Mouse (Mus musculus) ovary, postnatal 14 days (tissue): ENCODE results near the gene Cebpz.

Source experiments
- DNase-seq: peaks from one replicate; pipeline ENCODE4 v3.0.0; 2022; ENCODE audit warnings: low spot score

The Cebpz gene

GRCm38 (mm10) chr17:78895394-78895793 is 41.5 kb downstream of the Cebpz start:
- peak; percentile 33 for DNase-seq

DNA sequence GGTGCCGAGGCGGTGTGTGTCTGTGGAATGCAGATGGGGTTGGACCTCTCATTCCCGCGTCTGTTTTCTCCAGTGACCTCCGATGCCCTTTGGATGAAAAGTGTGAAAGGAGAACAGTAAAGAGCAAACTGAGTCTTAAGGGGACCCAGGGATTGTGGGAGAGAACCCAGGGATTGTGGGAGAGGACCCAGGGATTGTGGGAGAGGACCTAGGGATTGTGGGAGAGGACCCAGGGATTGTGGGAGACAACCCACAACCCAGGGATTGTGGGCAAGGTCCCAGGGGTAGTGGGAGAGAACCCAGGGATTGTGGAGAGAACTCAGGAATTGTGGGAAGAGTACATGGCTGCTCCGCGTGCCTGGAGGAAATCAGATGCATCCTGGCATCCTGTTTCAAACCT is 41.9 kb downstream of the Cebpz start:
- DNase-seq: no peak

- no peak for DNase-seq
Observed at GRCm38 (mm10) chr17:78891020-78891419, 45.8 kb downstream of the Cebpz start.

- DNase-seq: no peak
Observed at GRCm38 (mm10) chr17:78889184-78889583, 47.7 kb downstream of the Cebpz start.

GRCm38 (mm10) chr17:78888554-78888953 is 48.3 kb downstream of the Cebpz start:
- no peak for DNase-seq

DNA sequence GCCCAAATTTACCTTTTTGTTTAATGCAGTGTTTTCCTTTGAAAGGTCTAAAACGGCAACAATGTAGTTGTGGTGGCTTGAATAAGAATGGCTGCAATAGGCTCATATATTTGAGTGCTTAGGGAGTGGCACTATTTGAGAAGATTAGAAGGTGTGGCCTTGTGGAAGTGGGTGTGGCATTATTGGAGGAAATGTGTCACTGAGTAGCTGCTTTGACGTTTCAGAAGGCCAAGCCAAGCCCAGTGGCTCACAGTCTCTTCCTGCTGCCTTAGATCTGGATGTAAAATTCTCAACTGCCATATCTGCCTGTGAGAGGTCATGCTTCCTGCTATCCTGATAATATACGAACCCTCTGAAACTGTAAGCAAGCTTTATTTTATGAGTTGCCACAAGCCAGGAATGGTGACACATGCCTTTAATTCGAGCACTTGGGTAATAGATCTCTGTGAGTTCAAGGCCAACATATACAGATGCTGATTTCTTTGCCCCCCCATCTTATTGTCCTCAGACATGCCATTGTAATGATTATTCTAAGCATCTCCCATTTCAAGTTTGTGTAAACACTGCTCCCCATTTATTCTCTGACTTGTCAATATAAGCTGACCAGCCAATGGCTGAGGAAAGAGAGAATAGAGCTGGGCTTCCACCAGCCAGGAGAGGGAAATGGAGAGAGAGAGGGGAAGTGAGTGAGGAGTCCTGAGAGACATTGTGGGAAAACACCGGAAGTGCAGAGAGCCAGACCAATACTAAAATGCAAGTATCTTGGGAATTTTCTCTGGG is 51.4 kb downstream of the Cebpz start:
- DNase-seq: no peak

- no peak for DNase-seq
Observed at GRCm38 (mm10) chr17:78883291-78883690, 53.6 kb downstream of the Cebpz start.

- DNase-seq: peak; percentile 79
Observed at GRCm38 (mm10) chr17:78882401-78883112, 54.3 kb downstream of the Cebpz start, which contains the start of gene Eif2ak2. TSS of gene Eif2ak2 (minus strand) at chr17:78882573.

DNA sequence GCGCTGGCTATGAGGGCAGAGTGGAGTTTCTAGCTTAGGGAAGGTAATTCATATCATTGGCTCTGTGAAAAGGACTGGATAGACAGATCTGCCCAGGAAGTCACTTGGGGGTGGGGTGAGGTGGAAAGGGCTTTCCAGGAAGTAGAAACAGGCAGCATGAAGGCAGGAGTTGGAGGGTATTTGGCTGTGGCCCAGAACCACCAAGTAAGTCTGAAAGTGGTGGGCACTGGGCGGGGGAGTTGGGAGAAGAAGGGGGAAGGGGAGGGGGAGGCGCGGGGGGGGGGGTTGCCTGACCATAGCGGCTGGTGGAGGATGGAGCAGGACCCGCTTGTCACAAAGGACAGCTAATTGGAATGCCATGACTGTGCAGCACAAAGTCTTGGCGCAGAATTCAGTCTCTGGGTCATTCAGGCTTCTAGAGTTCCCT is 55.0 kb downstream of the Cebpz start:
- no peak for DNase-seq

DNA sequence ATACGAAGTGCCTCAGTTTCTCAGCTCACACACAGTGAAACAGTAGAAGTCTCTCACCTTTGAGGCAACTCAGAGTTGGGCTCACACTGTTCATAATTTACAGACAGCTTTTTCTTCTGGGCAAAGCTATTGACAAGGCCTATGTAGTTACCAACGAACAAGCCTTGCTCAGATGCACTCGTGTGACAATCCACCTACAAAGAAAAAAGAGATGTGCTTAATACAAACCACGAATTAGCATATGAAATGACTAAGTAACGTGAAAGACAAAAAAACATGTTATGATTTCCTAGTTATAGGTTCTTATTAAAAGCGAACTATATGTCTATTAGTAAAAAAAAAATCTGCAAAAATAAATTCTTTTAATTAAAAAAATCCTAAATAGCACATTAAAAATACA is 63.0 kb downstream of the Cebpz start:
- no peak for DNase-seq
